Mouse (Mus musculus) neural tube, embryonic 12.5 days (tissue): ENCODE measurements around the gene Bmt2. TPM values are rescaled to one million over a fixed set of nuclear protein-coding genes. Genes with fewer than 3 reads are reported as not detected.

Experiments
- ATAC-seq: fragments of 200-750 bp; cut with Nextera tagmentation; 2 replicates; pipeline ENCODE4 v1.8.0; 2017; ENCODE audit warnings: low read depth, mild to moderate bottlenecking, moderate TSS enrichment, moderate library complexity; ENCODE audit not compliant: low FRiP score
- H3K27ac ChIP-seq: fragments of 300-500 bp; sonication (generic); 2 replicates; pipeline ENCODE4 v1.5.1; 2016
- H3K27me3 ChIP-seq: fragments of 300-500 bp; sonication (generic); replicated peaks from 2 replicates; pipeline ENCODE4 v1.6.1; 2016; ENCODE audit warnings: mild to moderate bottlenecking
- H3K36me3 ChIP-seq: fragments of 300-500 bp; sonication (generic); 2 replicates; pipeline ENCODE4 v1.6.1; 2016; ENCODE audit warnings: mild to moderate bottlenecking
- H3K4me1 ChIP-seq: fragments of 300-500 bp; sonication (generic); 2 replicates; pipeline ENCODE4 v1.6.1; 2016
- H3K4me2 ChIP-seq: fragments of 300-500 bp; sonication (generic); replicated peaks from 2 replicates; pipeline ENCODE4 v1.6.1; 2016; ENCODE audit warnings: mild to moderate bottlenecking
- H3K4me3 ChIP-seq: fragments of 300-500 bp; sonication (generic); 2 replicates; pipeline ENCODE4 v1.5.1; 2016
- H3K9ac ChIP-seq: fragments of 300-500 bp; sonication (generic); 2 replicates; pipeline ENCODE4 v1.6.1; 2016; ENCODE audit warnings: mild to moderate bottlenecking
- H3K9me3 ChIP-seq: fragments of 300-500 bp; sonication (generic); 2 replicates; pipeline ENCODE4 v1.6.1; 2016; ENCODE audit warnings: mild to moderate bottlenecking
- WGBS: fragments of 180-500 bp; shearing (Covaris S2); methylation state at CpG from one replicate; pipeline ENCODE4 v1.1.7; 2016; 5-methylcytosine and 5-hydroxymethylcytosine counted together
- polyA plus RNA-seq: library from polyadenylated mRNA; unstranded; fragments of >200 nt; fragmentation: Nextera tagmentation; extraction: Ambion mirVana; gene quantifications from 2 replicates; pipeline ENCODE4 v1.2.1, GENCODE M21; 2016

The Bmt2 gene
- polyA plus RNA-seq, 1 experiment from 2014 or later = 22.3 TPM

GRCm38 (mm10) chr6:13586154-13586553 lies 91.6 kb downstream of the Bmt2 start:
- no peak overlapping the region for H3K4me3 ChIP-seq
- H3K4me2 ChIP-seq = no peak overlapping the region
- no peaks in the 10 kb centered on the region for H3K4me1 ChIP-seq
- no peak overlapping the region for H3K9ac ChIP-seq
- 75% methylated on average over 8 of the region's 8 CpGs for WGBS
- H3K27ac ChIP-seq = no peak overlapping the region
- H3K9me3 ChIP-seq = no peaks in the 10 kb centered on the region
- ATAC-seq = no peak
- H3K36me3 ChIP-seq = peaks cover 18% of the 10 kb centered on the region; the same call in 1 of the 2 replicates
- no peaks in the 10 kb centered on the region for H3K27me3 ChIP-seq

- H3K36me3 ChIP-seq = peaks cover 11% of the 10 kb centered on the region; the same call in 1 of the 2 replicates
- H3K4me1 ChIP-seq = no peaks in the 10 kb centered on the region
- H3K27me3 ChIP-seq = no peaks in the 10 kb centered on the region
- no peak overlapping the region for H3K4me2 ChIP-seq
- H3K4me3 ChIP-seq = no peak overlapping the region
- WGBS = 92% methylated on average over 6 of the region's 6 CpGs
- no peak overlapping the region for H3K27ac ChIP-seq
- H3K9ac ChIP-seq = no peak overlapping the region
- no peak for ATAC-seq
- no peaks in the 10 kb centered on the region for H3K9me3 ChIP-seq
Measured at GRCm38 (mm10) chr6:13584788-13585187, 93.0 kb downstream of the Bmt2 start.

- 90% methylated on average over 1 of the region's 1 CpGs for WGBS
- Histone ChIP-seq H3K27ac (no peak overlapping the region), H3K36me3 (peaks cover 11% of the 10 kb centered on the region; the same call in 1 of the 2 replicates), H3K4me1 (no peaks in the 10 kb centered on the region), H3K4me2 (no peak overlapping the region), H3K9ac (no peak overlapping the region), H3K4me3 (no peak overlapping the region), H3K9me3 (no peaks in the 10 kb centered on the region), H3K27me3 (no peaks in the 10 kb centered on the region)
- no peak for ATAC-seq
Measured at GRCm38 (mm10) chr6:13582075-13582474, 95.7 kb downstream of the Bmt2 start.

Other genes with a start within 250 kb of the Bmt2 start
- gene Tmem168, start 69.9 kb downstream of the Bmt2 start, polyA plus RNA-seq = 31.3 and 31.4 TPM in 2 replicates
- 38.0 and 41.8 TPM in 2 replicates for gene Gpr85, start 162.0 kb upstream of the Bmt2 start, polyA plus RNA-seq
- gene 2610001J05Rik, start 193.6 kb upstream of the Bmt2 start, polyA plus RNA-seq = 84.8 and 88.7 TPM in 2 replicates